Mouse (Mus musculus): ENCODE measurements around the gene Mapk6. TPM values are rescaled to one million over a fixed set of nuclear protein-coding genes. Genes with fewer than 3 reads are reported as not detected.

Mapk6 gene
- polyA plus RNA-seq, 1 experiment from 2014 or later, result 184 TPM

- Histone ChIP-seq H3K4me1 (no peaks in the 10 kb centered on the region), H3K4me3 (no peak overlapping the region), H3K27me3 (replicated peaks) (no peaks in the 10 kb centered on the region), H3K36me3 (no peaks in the 10 kb centered on the region), H3K4me2 (replicated peaks) (no peak overlapping the region), H3K27ac (no peak overlapping the region), H3K9me3 (no peaks in the 10 kb centered on the region), H3K9ac (no peak overlapping the region)
- no peak for ATAC-seq (ENCODE audit: low FRiP score, low read depth)
- 36% methylated on average over 7 of the region's 7 CpGs for WGBS
Observed at GRCm38 (mm10) chr9:75434172-75434793, 24.5 kb upstream of the Mapk6 start.

DNA sequence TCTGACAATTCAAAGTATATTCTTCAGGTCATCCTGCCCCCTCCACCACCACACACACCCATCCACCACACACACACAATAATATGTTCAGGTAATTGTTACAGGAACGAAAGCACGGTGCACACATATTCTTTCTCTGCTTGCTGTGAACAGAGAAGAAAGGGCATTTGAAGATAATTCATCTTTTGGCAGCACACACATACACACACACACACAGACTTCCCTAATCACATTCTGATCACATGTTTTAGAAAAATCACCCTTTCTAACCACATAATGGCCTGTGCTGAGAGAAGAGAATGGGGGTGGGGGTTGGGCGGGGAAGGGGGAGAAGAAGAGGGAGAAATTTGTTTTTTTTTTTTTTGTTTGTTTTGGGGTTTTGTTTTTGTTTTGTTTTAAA is 22.9 kb upstream of the Mapk6 start:
- no peak overlapping the region for H3K4me2 ChIP-seq (replicated peaks)
- no peak for ATAC-seq (ENCODE audit: low FRiP score, low read depth)
- no peaks in the 10 kb centered on the region for H3K9me3 ChIP-seq
- WGBS, result 64% methylated on average over 3 of the region's 3 CpGs
- H3K27ac ChIP-seq, result no peak overlapping the region
- no peaks in the 10 kb centered on the region for H3K36me3 ChIP-seq
- no peak overlapping the region for H3K4me3 ChIP-seq
- no peaks in the 10 kb centered on the region for H3K27me3 ChIP-seq (replicated peaks)
- no peaks in the 10 kb centered on the region for H3K4me1 ChIP-seq
- no peak overlapping the region for H3K9ac ChIP-seq

DNA sequence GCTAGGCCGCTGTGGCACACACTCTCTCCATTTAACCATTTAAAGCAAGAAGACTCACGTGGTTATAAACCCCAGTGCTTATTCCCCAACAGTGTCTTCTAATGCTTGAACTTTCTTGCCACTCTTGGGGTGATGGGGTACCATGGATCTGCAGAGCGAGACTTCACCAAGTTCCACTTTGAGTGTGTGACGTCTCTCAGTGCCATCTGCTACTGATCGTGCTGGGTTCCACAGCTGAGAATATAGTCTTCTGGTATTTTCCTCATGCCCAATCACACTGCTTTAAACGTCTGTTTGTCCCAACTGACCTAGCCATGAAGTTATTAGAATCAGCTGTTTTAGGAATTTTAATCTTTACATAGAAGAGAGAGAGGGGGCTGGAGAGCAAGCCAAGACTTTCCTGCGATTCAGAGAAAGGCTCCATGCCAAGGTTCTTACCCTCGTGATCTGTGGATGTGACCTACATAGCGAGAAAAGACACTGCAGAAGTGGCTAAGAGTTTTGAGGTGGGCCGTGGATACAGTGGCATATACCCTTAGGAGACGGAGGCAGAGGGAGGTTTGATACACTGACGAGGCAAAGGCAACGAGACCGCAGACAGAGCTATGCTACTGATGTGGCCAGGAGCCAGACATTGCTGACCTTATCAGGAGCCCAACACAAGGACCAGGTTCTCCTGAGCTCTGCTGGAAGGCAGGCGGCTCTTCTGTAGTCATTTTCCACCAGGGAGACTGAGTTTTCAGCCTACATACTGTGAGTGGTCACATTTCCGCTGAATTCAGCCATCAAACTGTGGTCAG is 21.2 kb upstream of the Mapk6 start:
- Histone ChIP-seq H3K27ac (no peak overlapping the region), H3K9me3 (no peaks in the 10 kb centered on the region), H3K27me3 (replicated peaks) (no peaks in the 10 kb centered on the region), H3K4me1 (no peaks in the 10 kb centered on the region), H3K36me3 (no peaks in the 10 kb centered on the region), H3K9ac (no peak overlapping the region), H3K4me2 (replicated peaks) (no peak overlapping the region), H3K4me3 (no peak overlapping the region)
- ATAC-seq (ENCODE audit: low FRiP score, low read depth), result no peak
- 86% methylated on average over 16 of the region's 16 CpGs for WGBS

DNA sequence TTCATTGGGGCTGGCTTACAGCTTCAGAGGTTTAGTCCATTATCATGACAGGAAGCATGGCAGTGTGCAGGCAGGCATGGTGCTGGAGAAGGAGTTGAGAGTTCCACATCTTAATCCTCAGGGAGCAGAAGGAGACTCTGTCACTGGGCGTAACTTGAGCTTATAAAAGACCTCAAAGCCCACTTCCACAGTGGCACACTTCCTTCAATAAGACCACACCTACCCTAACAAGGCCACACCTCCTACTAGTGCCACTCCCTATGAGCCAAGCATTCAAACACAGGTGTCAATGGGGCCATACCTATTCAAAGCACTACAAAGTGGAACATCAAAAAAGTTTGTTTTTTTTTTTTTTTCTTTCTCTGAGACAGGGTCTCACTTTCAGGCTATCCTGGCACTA is 19.9 kb upstream of the Mapk6 start:
- Histone ChIP-seq H3K4me3 (no peak overlapping the region), H3K27me3 (replicated peaks) (no peaks in the 10 kb centered on the region), H3K4me1 (peaks cover 2% of the 10 kb centered on the region; the same call in 1 of the 2 replicates), H3K9me3 (no peaks in the 10 kb centered on the region), H3K27ac (no peak overlapping the region), H3K9ac (no peak overlapping the region), H3K4me2 (replicated peaks) (no peak overlapping the region), H3K36me3 (no peaks in the 10 kb centered on the region)
- WGBS, result 83% methylated on average over 1 of the region's 1 CpGs
- ATAC-seq (ENCODE audit: low FRiP score, low read depth), result no peak

DNA sequence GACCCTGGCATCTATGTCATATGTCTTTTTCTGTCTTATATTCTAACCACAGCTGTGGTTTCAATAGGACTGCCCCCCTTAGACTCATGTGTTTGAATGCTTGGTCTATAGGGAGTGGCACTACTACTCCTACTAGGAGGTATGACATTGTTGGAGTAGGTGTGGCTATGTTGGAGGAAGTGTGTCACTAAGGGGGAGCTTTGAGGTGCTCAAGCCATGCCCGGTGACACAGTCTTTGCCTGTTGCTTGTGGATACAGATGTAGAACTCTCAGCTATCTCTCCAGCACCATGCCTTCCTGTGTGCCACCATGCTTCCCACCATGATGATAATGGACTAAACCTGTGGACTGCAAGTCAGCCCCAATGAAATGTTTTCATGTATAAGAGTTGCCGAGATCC is 19.2 kb upstream of the Mapk6 start:
- H3K9me3 ChIP-seq, result no peaks in the 10 kb centered on the region
- no peak overlapping the region for H3K27ac ChIP-seq
- 93% methylated on average over 2 of the region's 2 CpGs for WGBS
- no peak overlapping the region for H3K4me2 ChIP-seq (replicated peaks)
- H3K9ac ChIP-seq, result no peak overlapping the region
- no peaks in the 10 kb centered on the region for H3K36me3 ChIP-seq
- ATAC-seq (ENCODE audit: low FRiP score, low read depth), result no peak
- no peaks in the 10 kb centered on the region for H3K27me3 ChIP-seq (replicated peaks)
- H3K4me3 ChIP-seq, result no peak overlapping the region
- H3K4me1 ChIP-seq, result peaks cover 3% of the 10 kb centered on the region; the same call in 1 of the 2 replicates

GRCm38 (mm10) chr9:75428274-75428600 is 18.4 kb upstream of the Mapk6 start:
- H3K9ac ChIP-seq, result no peak overlapping the region
- no peak overlapping the region for H3K27ac ChIP-seq
- no peaks in the 10 kb centered on the region for H3K36me3 ChIP-seq
- peaks cover 3% of the 10 kb centered on the region; the same call in 1 of the 2 replicates for H3K4me1 ChIP-seq
- H3K27me3 ChIP-seq (replicated peaks), result no peaks in the 10 kb centered on the region
- no peak overlapping the region for H3K4me3 ChIP-seq
- H3K9me3 ChIP-seq, result no peaks in the 10 kb centered on the region
- ATAC-seq (ENCODE audit: low FRiP score, low read depth), result no peak
- 76% methylated on average over 2 of the region's 2 CpGs for WGBS
- H3K4me2 ChIP-seq (replicated peaks), result no peak overlapping the region

- Histone ChIP-seq H3K9me3 (no peaks in the 10 kb centered on the region), H3K27me3 (replicated peaks) (no peaks in the 10 kb centered on the region), H3K4me3 (no peak overlapping the region), H3K4me1 (peaks cover 3% of the 10 kb centered on the region; the same call in 1 of the 2 replicates), H3K9ac (no peak overlapping the region), H3K36me3 (no peaks in the 10 kb centered on the region), H3K4me2 (replicated peaks) (no peak overlapping the region), H3K27ac (no peak overlapping the region)
- ATAC-seq (ENCODE audit: low FRiP score, low read depth), result no peak
- WGBS, result 87% methylated on average over 9 of the region's 9 CpGs
Observed at GRCm38 (mm10) chr9:75427366-75428273, 17.8 kb upstream of the Mapk6 start.

GRCm38 (mm10) chr9:75425796-75426391 is 16.1 kb upstream of the Mapk6 start:
- H3K27ac ChIP-seq, result no peak overlapping the region
- H3K36me3 ChIP-seq, result no peaks in the 10 kb centered on the region
- H3K9ac ChIP-seq, result no peak overlapping the region
- peaks cover 3% of the 10 kb centered on the region; the same call in 1 of the 2 replicates for H3K4me1 ChIP-seq
- ATAC-seq (ENCODE audit: low FRiP score, low read depth), result no peak
- no peak overlapping the region for H3K4me2 ChIP-seq (replicated peaks)
- H3K4me3 ChIP-seq, result no peak overlapping the region
- 87% methylated on average over 7 of the region's 7 CpGs for WGBS
- H3K27me3 ChIP-seq (replicated peaks), result no peaks in the 10 kb centered on the region
- no peaks in the 10 kb centered on the region for H3K9me3 ChIP-seq

- no peak overlapping the region for H3K4me2 ChIP-seq (replicated peaks)
- ATAC-seq (ENCODE audit: low FRiP score, low read depth), result peak; percentile 61; the same call in 1 of the 2 replicates
- H3K4me1 ChIP-seq, result peaks cover 3% of the 10 kb centered on the region; the same call in 1 of the 2 replicates
- H3K36me3 ChIP-seq, result no peaks in the 10 kb centered on the region
- no peak overlapping the region for H3K9ac ChIP-seq
- 34% methylated on average over 6 of the region's 6 CpGs for WGBS
- H3K27me3 ChIP-seq (replicated peaks), result no peaks in the 10 kb centered on the region
- no peak overlapping the region for H3K27ac ChIP-seq
- no peak overlapping the region for H3K4me3 ChIP-seq
- H3K9me3 ChIP-seq, result no peaks in the 10 kb centered on the region
Observed at GRCm38 (mm10) chr9:75424358-75425150, 14.7 kb upstream of the Mapk6 start.

DNA sequence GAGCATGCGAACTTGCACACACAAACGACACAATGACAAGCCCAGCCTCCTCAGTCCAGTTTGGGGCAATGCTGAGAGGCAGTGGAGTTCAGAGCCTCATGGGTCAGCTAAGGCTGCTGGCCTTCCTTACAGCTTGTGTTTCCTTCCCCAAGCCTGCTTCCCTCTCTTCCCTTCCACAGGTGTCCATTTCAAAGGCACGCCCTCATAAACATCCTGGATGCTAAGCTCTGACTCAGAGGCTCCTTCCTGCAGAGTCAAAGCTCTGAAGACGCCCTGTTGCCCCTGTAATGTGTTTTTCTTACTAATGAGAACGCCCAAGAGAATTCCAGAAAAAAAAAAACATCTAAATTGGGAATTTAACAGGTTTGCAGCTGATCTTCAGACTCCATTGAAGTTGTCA is 13.9 kb upstream of the Mapk6 start:
- 70% methylated on average over 5 of the region's 5 CpGs for WGBS
- no peak for ATAC-seq (ENCODE audit: low FRiP score, low read depth)
- no peak overlapping the region for H3K27ac ChIP-seq
- no peaks in the 10 kb centered on the region; the same call in 1 of the 2 replicates for H3K9me3 ChIP-seq
- H3K4me1 ChIP-seq, result peaks cover 3% of the 10 kb centered on the region; the same call in 1 of the 2 replicates
- no peak overlapping the region for H3K4me3 ChIP-seq
- H3K27me3 ChIP-seq (replicated peaks), result no peaks in the 10 kb centered on the region
- H3K9ac ChIP-seq, result no peak overlapping the region
- H3K4me2 ChIP-seq (replicated peaks), result no peak overlapping the region
- no peaks in the 10 kb centered on the region for H3K36me3 ChIP-seq

DNA sequence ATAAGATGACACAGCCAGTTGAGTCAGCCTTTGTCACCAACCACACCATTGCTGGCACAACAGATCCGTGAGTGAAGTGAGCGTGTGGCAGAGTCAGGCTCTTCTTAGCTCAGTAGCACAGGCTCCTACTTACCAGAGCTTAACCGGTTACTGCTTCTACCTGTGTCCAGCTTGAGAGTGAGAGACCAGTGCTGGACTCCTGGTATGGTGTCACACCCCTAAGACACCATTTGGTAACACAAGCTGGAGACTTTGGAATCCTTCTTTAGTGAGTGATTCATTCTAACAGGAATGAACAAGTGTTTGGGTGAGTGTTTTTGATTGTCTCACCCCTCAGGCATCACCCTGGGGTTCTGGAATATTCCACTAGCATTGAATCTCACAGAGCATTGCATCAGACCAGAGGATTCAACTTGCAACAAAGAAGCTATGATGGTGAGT is 12.5 kb upstream of the Mapk6 start:
- ATAC-seq (ENCODE audit: low FRiP score, low read depth), result no peak
- H3K4me2 ChIP-seq (replicated peaks), result no peak overlapping the region
- no peaks in the 10 kb centered on the region; the same call in 1 of the 2 replicates for H3K9me3 ChIP-seq
- no peak overlapping the region for H3K4me3 ChIP-seq
- no peak overlapping the region for H3K9ac ChIP-seq
- 95% methylated on average over 3 of the region's 3 CpGs for WGBS
- no peaks in the 10 kb centered on the region for H3K36me3 ChIP-seq
- peaks cover 3% of the 10 kb centered on the region; the same call in 1 of the 2 replicates for H3K4me1 ChIP-seq
- H3K27ac ChIP-seq, result no peak overlapping the region
- H3K27me3 ChIP-seq (replicated peaks), result no peaks in the 10 kb centered on the region
